Mouse (Mus musculus): ENCODE data around the gene Lgals3bp. TPM values are rescaled to one million over a fixed set of nuclear protein-coding genes. Genes with fewer than 3 reads are reported as not detected.
A peak's percentile ranks its signal among the peaks of the same experiment; 100 is the strongest.

Lgals3bp gene
- polyA plus RNA-seq, 1 experiment, result 565 TPM

GRCm38 (mm10) chr11:118410073-118410444, 8.2 kb upstream of the Lgals3bp start:
- peaks cover 44% of the 10 kb centered on the region for H3K36me3 ChIP-seq (ENCODE audit: control insufficient read depth, insufficient read depth, low read length)
- no peak overlapping the region for H3K4me3 ChIP-seq (ENCODE audit: control insufficient read depth, insufficient read depth, low read length)
- no peak for DNase-seq
- no peaks in the 10 kb centered on the region for H3K27me3 ChIP-seq (ENCODE audit: control insufficient read depth, insufficient read depth, low read length)
- no peaks in the 10 kb centered on the region for H3K4me1 ChIP-seq (replicated peaks; ENCODE audit: control insufficient read depth, insufficient read depth, low read length)
- H3K27ac ChIP-seq (ENCODE audit: control insufficient read depth, insufficient read depth, low read length), result no peak overlapping the region
- 100% methylated on average over 1 of the region's 1 CpGs for WGBS
- no peak for TF ChIP-seq POLR2A (IDR thresholded peaks at IDR 0.05; ENCODE audit: control insufficient read depth, extremely low read depth, insufficient read depth, low read length, poor library complexity)
- no peak for TF ChIP-seq CTCF (IDR thresholded peaks at IDR 0.05; ENCODE audit: borderline replicate concordance, control insufficient read depth, extremely low read depth, insufficient read depth, low read length, poor library complexity)

- TF ChIP-seq CTCF (IDR thresholded peaks at IDR 0.05; ENCODE audit: borderline replicate concordance, control insufficient read depth, extremely low read depth, insufficient read depth, low read length, poor library complexity) (no peak), POLR2A (IDR thresholded peaks at IDR 0.05; ENCODE audit: control insufficient read depth, extremely low read depth, insufficient read depth, low read length, poor library complexity) (no peak)
- peaks cover 44% of the 10 kb centered on the region for H3K36me3 ChIP-seq (ENCODE audit: control insufficient read depth, insufficient read depth, low read length)
- 95% methylated on average over 12 of the region's 12 CpGs for WGBS
- no peaks in the 10 kb centered on the region for H3K4me1 ChIP-seq (replicated peaks; ENCODE audit: control insufficient read depth, insufficient read depth, low read length)
- H3K27me3 ChIP-seq (ENCODE audit: control insufficient read depth, insufficient read depth, low read length), result no peaks in the 10 kb centered on the region
- H3K4me3 ChIP-seq (ENCODE audit: control insufficient read depth, insufficient read depth, low read length), result no peak overlapping the region
- no peak for DNase-seq
- no peak overlapping the region for H3K27ac ChIP-seq (ENCODE audit: control insufficient read depth, insufficient read depth, low read length)
Observed at GRCm38 (mm10) chr11:118409106-118410072, 7.5 kb upstream of the Lgals3bp start.

- H3K36me3 ChIP-seq (ENCODE audit: control insufficient read depth, insufficient read depth, low read length), result peaks cover 43% of the 10 kb centered on the region
- DNase-seq, result no peak
- no peaks in the 10 kb centered on the region for H3K27me3 ChIP-seq (ENCODE audit: control insufficient read depth, insufficient read depth, low read length)
- no peak overlapping the region for H3K27ac ChIP-seq (ENCODE audit: control insufficient read depth, insufficient read depth, low read length)
- H3K4me1 ChIP-seq (replicated peaks; ENCODE audit: control insufficient read depth, insufficient read depth, low read length), result 0 out of 2 replicates have a peak, but pooled peaks cover 3% of the 10 kb centered on the region
- no peak for TF ChIP-seq POLR2A (IDR thresholded peaks at IDR 0.05; ENCODE audit: control insufficient read depth, extremely low read depth, insufficient read depth, low read length, poor library complexity)
- TF ChIP-seq CTCF (IDR thresholded peaks at IDR 0.05; ENCODE audit: borderline replicate concordance, control insufficient read depth, extremely low read depth, insufficient read depth, low read length, poor library complexity), result no peak
- 94% methylated on average over 18 of the region's 18 CpGs for WGBS
- no peak overlapping the region for H3K4me3 ChIP-seq (ENCODE audit: control insufficient read depth, insufficient read depth, low read length)
Observed at GRCm38 (mm10) chr11:118408051-118408740, 6.3 kb upstream of the Lgals3bp start.

GRCm38 (mm10) chr11:118407318-118407910, 5.5 kb upstream of the Lgals3bp start:
- H3K4me1 ChIP-seq (replicated peaks; ENCODE audit: control insufficient read depth, insufficient read depth, low read length), result 0 out of 2 replicates have a peak, but pooled peaks cover 3% of the 10 kb centered on the region
- H3K36me3 ChIP-seq (ENCODE audit: control insufficient read depth, insufficient read depth, low read length), result peaks cover 41% of the 10 kb centered on the region
- H3K27me3 ChIP-seq (ENCODE audit: control insufficient read depth, insufficient read depth, low read length), result no peaks in the 10 kb centered on the region
- no peak overlapping the region for H3K4me3 ChIP-seq (ENCODE audit: control insufficient read depth, insufficient read depth, low read length)
- no peak overlapping the region for H3K27ac ChIP-seq (ENCODE audit: control insufficient read depth, insufficient read depth, low read length)
- 97% methylated on average over 23 of the region's 23 CpGs for WGBS
- DNase-seq, result peak; percentile 62
- no peak for TF ChIP-seq CTCF (IDR thresholded peaks at IDR 0.05; ENCODE audit: borderline replicate concordance, control insufficient read depth, extremely low read depth, insufficient read depth, low read length, poor library complexity)
- TF ChIP-seq POLR2A (IDR thresholded peaks at IDR 0.05; ENCODE audit: control insufficient read depth, extremely low read depth, insufficient read depth, low read length, poor library complexity), result no peak

GRCm38 (mm10) chr11:118406521-118406920, 4.6 kb upstream of the Lgals3bp start:
- 93% methylated on average over 5 of the region's 5 CpGs for WGBS
- Histone ChIP-seq H3K36me3 (ENCODE audit: control insufficient read depth, insufficient read depth, low read length) (peaks cover 38% of the 10 kb centered on the region), H3K4me3 (ENCODE audit: control insufficient read depth, insufficient read depth, low read length) (no peak overlapping the region), H3K27me3 (ENCODE audit: control insufficient read depth, insufficient read depth, low read length) (no peaks in the 10 kb centered on the region), H3K4me1 (replicated peaks; ENCODE audit: control insufficient read depth, insufficient read depth, low read length) (peaks cover 9% of the 10 kb centered on the region), H3K27ac (ENCODE audit: control insufficient read depth, insufficient read depth, low read length) (no peak overlapping the region)
- no peak for DNase-seq
- TF ChIP-seq CTCF (IDR thresholded peaks at IDR 0.05; ENCODE audit: borderline replicate concordance, control insufficient read depth, extremely low read depth, insufficient read depth, low read length, poor library complexity) (no peak), POLR2A (IDR thresholded peaks at IDR 0.05; ENCODE audit: control insufficient read depth, extremely low read depth, insufficient read depth, low read length, poor library complexity) (no peak)

DNA sequence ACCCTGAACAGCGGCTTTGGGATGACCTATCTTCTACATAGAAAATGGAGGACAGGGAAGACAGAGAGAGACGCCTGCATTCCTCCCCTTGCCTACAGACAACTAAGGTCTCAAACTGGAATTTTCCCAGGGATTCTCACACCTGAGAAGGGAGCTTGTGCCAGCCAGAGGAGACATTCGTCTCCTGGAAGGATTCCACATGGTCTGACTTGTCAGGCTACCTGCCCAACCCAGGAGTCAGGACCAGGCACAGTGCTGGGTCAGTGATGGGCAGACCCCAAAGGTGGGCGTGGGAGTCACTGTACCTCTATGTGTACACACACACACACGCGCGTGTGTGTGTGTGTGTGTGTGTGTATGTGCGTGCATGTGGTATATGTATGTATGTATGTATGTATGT, 3.4 kb upstream of the Lgals3bp start:
- no peak overlapping the region for H3K27ac ChIP-seq (ENCODE audit: control insufficient read depth, insufficient read depth, low read length)
- 93% methylated on average over 8 of the region's 8 CpGs for WGBS
- TF ChIP-seq CTCF (IDR thresholded peaks at IDR 0.05; ENCODE audit: borderline replicate concordance, control insufficient read depth, extremely low read depth, insufficient read depth, low read length, poor library complexity) (no peak), POLR2A (IDR thresholded peaks at IDR 0.05; ENCODE audit: control insufficient read depth, extremely low read depth, insufficient read depth, low read length, poor library complexity) (no peak)
- H3K4me3 ChIP-seq (ENCODE audit: control insufficient read depth, insufficient read depth, low read length), result no peak overlapping the region
- H3K4me1 ChIP-seq (replicated peaks; ENCODE audit: control insufficient read depth, insufficient read depth, low read length), result peaks cover 21% of the 10 kb centered on the region
- no peak for DNase-seq
- H3K27me3 ChIP-seq (ENCODE audit: control insufficient read depth, insufficient read depth, low read length), result no peaks in the 10 kb centered on the region
- peaks cover 26% of the 10 kb centered on the region for H3K36me3 ChIP-seq (ENCODE audit: control insufficient read depth, insufficient read depth, low read length)
